Mouse (Mus musculus) cerebellum, adult 18-20 months (tissue): Measurements from ENCODE around the gene Kdsr.
"Not testable (repeated sequence)": the region's sequence is repeated elsewhere in the genome, so short reads cannot be mapped to it uniquely, and the experiment has no call there.

Experiments
- DNase-seq, 2 experiments: peaks; one replicate each; pipeline ENCODE4 v3.0.0; 2021

Gene Kdsr

GRCm38 (mm10) chr1:106738092-106738491 lies 21.4 kb downstream of the Kdsr start:
- DNase-seq = no peak

- peak in 1 of 2 experiments; percentile 33 for DNase-seq
Measured at GRCm38 (mm10) chr1:106736211-106736610, 23.3 kb downstream of the Kdsr start.

- DNase-seq = peak; percentile 67 to 77
Measured at GRCm38 (mm10) chr1:106735586-106735985, 23.9 kb downstream of the Kdsr start.

GRCm38 (mm10) chr1:106722061-106722460 lies 37.5 kb downstream of the Kdsr start:
- no peak for DNase-seq

GRCm38 (mm10) chr1:106717736-106718135 lies 41.8 kb downstream of the Kdsr start:
- DNase-seq = not testable (repeated sequence)

- peak; percentile 62 to 66 for DNase-seq
Measured at GRCm38 (mm10) chr1:106717071-106717601, 42.4 kb downstream of the Kdsr start.

- DNase-seq = no peak
Measured at GRCm38 (mm10) chr1:106716141-106716540, 43.4 kb downstream of the Kdsr start.

GRCm38 (mm10) chr1:106715111-106716083 lies 44.1 kb downstream of the Kdsr start:
- DNase-seq = no peak

GRCm38 (mm10) chr1:106714530-106714981 lies 45.0 kb downstream of the Kdsr start:
- no peak for DNase-seq

GRCm38 (mm10) chr1:106713621-106714529 lies 45.7 kb downstream of the Kdsr start, which contains the start of gene Bcl2:
TSS of gene Bcl2 (minus strand) at chr1:106714274.
- peak; percentile 76 to 83 for DNase-seq

GRCm38 (mm10) chr1:106712330-106712729 lies 47.2 kb downstream of the Kdsr start:
- peak; percentile 72 for DNase-seq

GRCm38 (mm10) chr1:106711356-106712125 lies 48.0 kb downstream of the Kdsr start:
- DNase-seq = no peak

GRCm38 (mm10) chr1:106710202-106710601 lies 49.3 kb downstream of the Kdsr start:
- no peak for DNase-seq

GRCm38 (mm10) chr1:106707036-106707880 lies 52.3 kb downstream of the Kdsr start:
- no peak for DNase-seq

- no peak for DNase-seq
Measured at GRCm38 (mm10) chr1:106703183-106703582, 56.3 kb downstream of the Kdsr start.

- no peak for DNase-seq
Measured at GRCm38 (mm10) chr1:106702471-106703175, 56.9 kb downstream of the Kdsr start.

GRCm38 (mm10) chr1:106700520-106701114 lies 58.9 kb downstream of the Kdsr start:
- DNase-seq = no peak

- DNase-seq = no peak
Measured at GRCm38 (mm10) chr1:106696472-106696871, 63.1 kb downstream of the Kdsr start.

- no peak for DNase-seq
Measured at GRCm38 (mm10) chr1:106695649-106696048, 63.9 kb downstream of the Kdsr start.

- DNase-seq = no peak
Measured at GRCm38 (mm10) chr1:106694316-106694715, 65.2 kb downstream of the Kdsr start.
